Mouse (Mus musculus): ENCODE measurements around the gene Phf7.

The Phf7 gene

DNA sequence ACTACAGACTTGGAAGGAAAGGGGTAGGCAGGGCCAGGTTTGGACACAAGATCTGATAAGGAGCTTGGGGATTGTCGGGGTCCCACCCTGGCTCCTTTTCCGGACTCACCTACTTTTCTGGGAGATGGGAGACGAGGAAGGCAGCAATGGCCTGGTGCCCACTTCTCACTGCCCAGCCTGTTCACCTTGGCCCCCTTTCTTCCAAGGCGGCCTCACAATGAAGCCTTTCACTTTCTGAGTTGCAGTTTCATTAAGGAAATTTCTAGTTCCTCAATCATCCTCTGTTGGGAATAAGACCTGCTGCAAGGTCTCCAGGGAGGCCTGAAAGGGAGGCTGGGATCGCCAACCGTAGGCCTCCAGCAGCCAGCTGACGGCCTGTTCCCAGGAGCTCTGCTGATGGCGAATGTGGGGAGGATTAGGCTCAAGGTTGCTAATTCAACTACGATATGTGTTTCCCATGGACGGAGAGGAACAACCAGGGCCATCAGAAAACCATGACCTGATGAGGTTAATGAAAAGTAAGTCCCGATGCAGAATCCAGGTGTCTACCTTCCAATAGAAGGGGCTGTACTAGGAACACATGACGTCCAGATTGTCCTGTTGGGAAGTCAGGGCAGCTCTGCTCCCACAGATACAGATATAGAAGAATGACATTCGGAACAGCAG is 18.6 kb downstream of the Phf7 start:
- no peak for DNase-seq (ENCODE audit: low spot score)

DNA sequence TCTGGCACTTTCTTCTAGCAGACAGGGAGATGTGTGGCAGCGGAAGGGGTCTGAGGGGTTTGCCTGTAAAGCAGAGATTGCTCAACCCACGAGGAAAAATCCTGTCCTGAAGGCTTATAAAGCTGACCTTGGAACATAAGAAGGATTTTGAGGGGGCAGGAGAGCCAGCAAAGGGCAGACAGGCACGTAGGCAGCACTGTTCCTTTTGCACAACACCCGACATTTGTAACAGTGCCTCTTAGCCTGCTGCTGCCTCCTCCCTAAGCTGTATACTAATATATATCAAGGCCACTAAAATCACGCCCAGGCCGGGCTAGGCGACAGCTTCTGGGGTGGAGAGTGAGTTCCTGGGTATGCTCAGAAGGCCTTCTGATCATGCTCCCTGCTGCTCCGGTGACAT is 20.7 kb downstream of the Phf7 start:
- no peak for DNase-seq (ENCODE audit: low spot score)

GRCm38 (mm10) chr14:31228234-31228633 is 22.9 kb downstream of the Phf7 start:
- DNase-seq (ENCODE audit: low spot score) = no peak

DNA sequence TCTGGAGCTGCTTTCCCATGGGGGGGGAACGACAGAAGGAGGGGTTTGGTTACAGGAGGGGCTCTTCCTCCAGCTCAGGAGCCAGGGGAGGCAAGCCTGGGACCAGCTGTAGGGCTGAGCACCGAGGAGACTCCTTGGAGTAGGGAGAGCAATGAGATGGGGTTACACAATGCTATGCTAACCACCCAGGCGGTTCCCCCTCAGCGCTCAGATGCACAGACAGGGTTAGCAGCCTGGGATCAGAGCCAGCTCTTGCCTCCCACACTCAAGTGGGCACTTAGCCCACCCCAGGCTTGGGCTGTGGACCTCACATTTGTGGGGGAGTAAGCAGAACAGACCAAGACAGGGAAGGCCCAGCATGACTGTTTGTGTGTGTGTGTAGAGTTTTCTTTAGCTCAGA is 24.1 kb downstream of the Phf7 start:
- DNase-seq (ENCODE audit: low spot score) = peak; percentile 81

DNA sequence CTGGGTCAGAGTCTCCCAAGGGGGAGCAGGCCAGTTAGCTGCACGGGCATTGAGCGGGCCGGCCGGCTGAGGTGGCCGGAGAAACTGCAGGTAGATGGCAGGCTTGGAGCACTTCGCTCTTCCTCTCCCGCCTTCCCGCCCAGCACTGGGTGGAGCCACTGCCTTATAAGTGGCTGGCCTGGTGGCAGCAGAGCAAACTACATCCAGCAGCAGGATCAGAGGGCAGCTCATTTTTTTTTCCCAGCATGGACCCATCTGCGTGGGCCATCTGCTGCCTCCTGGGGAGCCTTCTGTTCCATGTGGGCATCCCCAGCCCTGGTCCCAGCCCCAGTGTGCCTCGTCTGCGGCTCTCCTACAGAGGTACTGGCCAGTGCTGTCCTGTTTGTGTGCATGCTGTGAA is 33.5 kb downstream of the Phf7 start, which contains the start of gene Sema3g:
Gene Sema3g, plus strand, starts transcription at position 195 of the 400 bp plus-strand sequence.
- peak; percentile 76 for DNase-seq (ENCODE audit: low spot score)

- DNase-seq (ENCODE audit: low spot score) = no peak
Measured at GRCm38 (mm10) chr14:31216846-31217245, 34.3 kb downstream of the Phf7 start, which contains the start of gene Nisch. Nisch (minus strand) TSS chr14:31216946.

GRCm38 (mm10) chr14:31215157-31216002 is 35.7 kb downstream of the Phf7 start:
- DNase-seq (ENCODE audit: low spot score) = no peak

DNA sequence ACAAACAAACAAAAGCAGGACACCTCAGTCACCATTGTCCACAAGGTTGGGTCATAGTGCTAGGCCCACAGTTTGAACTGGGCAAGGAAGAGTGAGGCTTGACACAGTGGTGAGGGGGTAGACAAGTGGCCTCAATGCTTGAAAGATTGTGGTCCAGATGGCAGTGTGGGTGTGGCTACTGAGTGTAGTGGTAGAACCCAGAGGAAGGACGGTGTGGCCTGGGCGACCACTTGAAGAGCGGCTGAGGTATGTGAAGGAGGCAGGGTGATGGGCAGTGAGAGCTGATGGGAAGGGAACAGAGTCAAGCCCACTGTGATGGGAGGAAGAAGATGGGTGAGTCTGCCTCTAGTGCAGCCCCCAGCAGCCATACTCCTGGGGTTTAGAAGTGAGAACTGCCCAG is 36.4 kb downstream of the Phf7 start:
- no peak for DNase-seq (ENCODE audit: low spot score)

GRCm38 (mm10) chr14:31213868-31214267 is 37.2 kb downstream of the Phf7 start:
- no peak for DNase-seq (ENCODE audit: low spot score)

- DNase-seq (ENCODE audit: low spot score) = no peak
Measured at GRCm38 (mm10) chr14:31212499-31212898, 38.6 kb downstream of the Phf7 start.

DNA sequence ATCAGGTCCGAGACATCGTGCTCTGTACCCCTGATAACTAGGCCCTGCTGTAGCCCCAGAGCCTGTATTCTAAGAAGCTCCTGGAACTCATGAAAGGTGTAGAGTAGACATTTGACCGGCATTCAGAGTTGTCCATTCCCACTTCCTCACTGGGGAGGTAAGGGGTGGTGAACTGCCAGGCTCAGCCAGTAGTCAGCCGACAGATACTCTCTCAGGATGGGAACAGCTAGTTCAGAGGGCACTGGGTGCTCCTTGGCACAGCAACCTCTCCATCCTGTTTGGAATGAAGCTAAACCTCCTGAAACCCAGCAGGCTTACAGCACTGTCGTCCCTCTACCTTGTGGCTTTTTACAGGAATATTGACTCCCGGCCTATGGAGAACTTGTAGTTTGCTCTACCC is 39.3 kb downstream of the Phf7 start:
- DNase-seq (ENCODE audit: low spot score) = no peak

- no peak for DNase-seq (ENCODE audit: low spot score)
Measured at GRCm38 (mm10) chr14:31209133-31209557, 42.0 kb downstream of the Phf7 start.

DNA sequence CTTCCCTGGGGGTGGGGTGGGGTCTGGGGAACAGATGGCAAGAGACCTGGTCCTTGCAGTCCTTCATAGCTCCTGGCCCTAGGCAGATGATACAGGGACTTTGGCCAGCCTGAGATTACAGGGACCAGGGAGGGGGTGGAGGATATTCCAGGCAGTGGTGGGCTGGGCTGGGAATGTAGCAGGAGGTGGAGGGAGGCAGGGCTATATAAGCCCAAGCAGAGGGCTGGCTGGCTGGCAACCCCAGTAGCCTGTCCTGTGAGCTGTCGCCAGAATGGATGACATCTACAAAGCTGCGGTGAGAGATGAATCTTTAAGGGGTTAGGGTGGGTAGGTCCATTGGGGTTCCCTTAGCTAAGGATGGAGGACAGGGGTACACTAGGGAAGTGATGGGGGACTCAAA is 43.0 kb downstream of the Phf7 start, which contains the start of gene Tnnc1:
Gene Tnnc1, plus strand, starts transcription at position 229 of the 400 bp plus-strand sequence.
- no peak for DNase-seq (ENCODE audit: low spot score)

GRCm38 (mm10) chr14:31207070-31207830 is 43.9 kb downstream of the Phf7 start:
- DNase-seq (ENCODE audit: low spot score) = no peak

DNA sequence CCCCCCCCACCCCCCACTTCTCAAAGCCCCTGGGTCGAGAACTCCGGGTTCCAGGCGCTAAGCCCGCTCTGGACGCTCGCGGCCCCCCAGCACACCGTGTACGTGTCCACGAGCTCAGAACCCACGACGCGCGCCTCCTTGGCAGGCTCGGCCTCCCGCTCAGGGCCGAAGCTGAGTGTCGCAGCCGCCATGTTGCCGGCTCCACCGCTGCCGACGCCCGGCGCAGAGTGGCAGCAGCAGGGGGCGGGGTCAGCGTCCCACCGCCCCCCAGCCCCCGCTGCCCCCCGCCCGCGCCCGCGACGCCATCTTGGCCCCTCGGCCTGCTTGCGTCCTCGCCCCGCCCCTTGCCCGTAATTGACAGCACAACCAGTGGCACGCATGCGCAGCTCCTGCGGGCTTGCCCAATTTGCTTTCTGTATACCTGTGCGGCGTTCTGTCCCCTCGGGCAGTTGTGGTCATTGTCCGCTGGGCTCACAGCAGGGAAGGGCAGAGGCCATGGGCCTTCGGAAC is 44.6 kb downstream of the Phf7 start:
- DNase-seq (ENCODE audit: low spot score) = peak; percentile 96

GRCm38 (mm10) chr14:31205562-31206467 is 45.3 kb downstream of the Phf7 start:
- DNase-seq (ENCODE audit: low spot score) = peak; percentile 60

DNA sequence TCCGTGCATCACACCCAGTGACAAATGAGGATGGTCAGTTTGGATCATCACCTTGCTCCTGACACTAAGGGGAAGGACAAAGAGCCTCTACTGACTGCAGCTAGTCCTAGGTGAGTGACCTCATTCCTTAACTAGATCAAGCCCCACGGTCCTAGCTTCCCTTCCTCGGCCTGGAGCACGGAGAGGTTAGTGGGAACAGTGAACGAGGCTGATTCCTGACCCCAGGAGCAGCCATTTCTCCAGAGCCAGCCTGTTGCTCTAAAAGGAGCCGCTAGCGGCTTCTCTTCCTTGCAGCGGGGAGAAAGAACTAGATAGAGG is 45.9 kb downstream of the Phf7 start:
- no peak for DNase-seq (ENCODE audit: low spot score)

GRCm38 (mm10) chr14:31204844-31205243 is 46.3 kb downstream of the Phf7 start:
- DNase-seq (ENCODE audit: low spot score) = no peak

GRCm38 (mm10) chr14:31200038-31200437 is 51.1 kb downstream of the Phf7 start:
- DNase-seq (ENCODE audit: low spot score) = no peak

DNA sequence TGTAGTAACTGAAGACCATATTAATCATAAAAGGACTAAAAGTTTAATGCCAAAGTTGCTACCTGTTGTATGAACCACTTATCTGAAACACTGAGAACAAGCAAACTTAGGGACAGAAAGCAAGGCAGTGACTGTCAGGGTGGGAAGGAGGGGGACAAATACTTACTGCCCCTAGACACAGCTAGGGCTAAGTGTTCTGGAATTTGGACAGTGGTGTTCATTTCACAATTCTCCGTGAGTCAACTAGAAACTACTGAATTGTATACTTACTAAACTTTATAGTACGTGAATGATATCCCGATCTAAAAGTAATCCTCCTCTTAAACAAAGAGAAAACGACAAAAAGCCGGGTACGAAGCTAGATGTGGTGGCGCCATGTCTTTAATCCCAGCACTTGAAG is 51.5 kb downstream of the Phf7 start:
- no peak for DNase-seq (ENCODE audit: low spot score)

Data from ovary, postnatal 36 days (tissue).